Mouse (Mus musculus): ENCODE data around the gene Hbb-bt. TPM values are rescaled to one million over a fixed set of nuclear protein-coding genes. Genes with fewer than 3 reads are reported as not detected.

Hbb-bt gene
- polyA plus RNA-seq (2017; shearing (Covaris generic)): 106 TPM

GRCm38 (mm10) chr7:103813766-103814165 is at the start of gene Hbb-bt:
Gene Hbb-bt (minus strand): TSS chr7:103813996.

GRCm38 (mm10) chr7:103853090-103853489 is 39.3 kb upstream of the Hbb-bt start, which contains the start of gene Hbb-y:
Gene Hbb-y (minus strand): TSS chr7:103853216.

GRCm38 (mm10) chr7:103843034-103843433 is 29.2 kb upstream of the Hbb-bt start, which contains the start of gene Hbb-bh1:
Gene Hbb-bh1 (minus strand): TSS chr7:103843164.

GRCm38 (mm10) chr7:103840268-103840667 is 26.5 kb upstream of the Hbb-bt start, which contains the start of gene Hbb-bh2:
Gene Hbb-bh2 (minus strand): TSS chr7:103840520.

GRCm38 (mm10) chr7:103827808-103828207 is 14.0 kb upstream of the Hbb-bt start, which contains the start of gene Hbb-bs:
Gene Hbb-bs (minus strand): TSS chr7:103828096.

GRCm38 (mm10) chr7:103791721-103792120 is 22.1 kb downstream of the Hbb-bt start, which contains the start of gene Olfr67:
Gene Olfr67 (minus strand): TSS chr7:103791821.

GRCm38 (mm10) chr7:103779598-103779997 is 34.2 kb downstream of the Hbb-bt start, which contains the start of gene Olfr68:
Gene Olfr68 (minus strand): TSS chr7:103779698.

GRCm38 (mm10) chr7:103771494-103771893 is 42.3 kb downstream of the Hbb-bt start, which contains the start of gene Olfr69:
Gene Olfr69 (minus strand): TSS chr7:103771594.

Other genes with a start within 250 kb of the Hbb-bt start
- not detected for gene Olfr616, start 244.9 kb downstream of the Hbb-bt start, polyA plus RNA-seq (2017; shearing (Covaris generic))
- not detected for gene Olfr617, start 240.9 kb downstream of the Hbb-bt start, polyA plus RNA-seq (2017; shearing (Covaris generic))
- not detected for gene Olfr618, start 223.9 kb downstream of the Hbb-bt start, polyA plus RNA-seq (2017; shearing (Covaris generic))
- gene Olfr619, start 213.4 kb downstream of the Hbb-bt start, polyA plus RNA-seq (2017; shearing (Covaris generic)): not detected
- gene Olfr620, start 201.5 kb downstream of the Hbb-bt start, polyA plus RNA-seq (2017; shearing (Covaris generic)): not detected
- not detected for gene Olfr622, start 171.3 kb downstream of the Hbb-bt start, polyA plus RNA-seq (2017; shearing (Covaris generic))
- gene Olfr623, start 150.3 kb downstream of the Hbb-bt start, polyA plus RNA-seq (2017; shearing (Covaris generic)): not detected
- gene Olfr624, start 142.8 kb downstream of the Hbb-bt start, polyA plus RNA-seq (2017; shearing (Covaris generic)): not detected
- gene Olfr625-ps1, start 131.3 kb downstream of the Hbb-bt start, polyA plus RNA-seq (2017; shearing (Covaris generic)): not detected
- gene Olfr243, start 99.3 kb downstream of the Hbb-bt start, polyA plus RNA-seq (2017; shearing (Covaris generic)): not detected
- not detected for gene Olfr628, start 83.6 kb downstream of the Hbb-bt start, polyA plus RNA-seq (2017; shearing (Covaris generic))
- not detected for gene Olfr629, start 69.1 kb downstream of the Hbb-bt start, polyA plus RNA-seq (2017; shearing (Covaris generic))
- gene Olfr630, start 56.7 kb downstream of the Hbb-bt start, polyA plus RNA-seq (2017; shearing (Covaris generic)): not detected
- not detected for gene Olfr69, start 42.4 kb downstream of the Hbb-bt start, polyA plus RNA-seq (2017; shearing (Covaris generic))
- not detected for gene Olfr68, start 34.3 kb downstream of the Hbb-bt start, polyA plus RNA-seq (2017; shearing (Covaris generic))
- not detected for gene Olfr67, start 22.2 kb downstream of the Hbb-bt start, polyA plus RNA-seq (2017; shearing (Covaris generic))
- 546 TPM for gene Hbb-bs, start 14.1 kb upstream of the Hbb-bt start, polyA plus RNA-seq (2017; shearing (Covaris generic))
- gene Hbb-bh2, start 26.5 kb upstream of the Hbb-bt start, polyA plus RNA-seq (2017; shearing (Covaris generic)): not detected
- not detected for gene Hbb-bh1, start 29.2 kb upstream of the Hbb-bt start, polyA plus RNA-seq (2017; shearing (Covaris generic))
- gene Hbb-y, start 39.2 kb upstream of the Hbb-bt start, polyA plus RNA-seq (2017; shearing (Covaris generic)): not detected
- not detected for gene Olfr66, start 72.3 kb upstream of the Hbb-bt start, polyA plus RNA-seq (2017; shearing (Covaris generic))
- not detected for gene Olfr64, start 80.5 kb upstream of the Hbb-bt start, polyA plus RNA-seq (2017; shearing (Covaris generic))
- gene Olfr65, start 89.5 kb upstream of the Hbb-bt start, polyA plus RNA-seq (2017; shearing (Covaris generic)): not detected
- not detected for gene Olfr631, start 114.8 kb upstream of the Hbb-bt start, polyA plus RNA-seq (2017; shearing (Covaris generic))
- not detected for gene Olfr632, start 120.4 kb upstream of the Hbb-bt start, polyA plus RNA-seq (2017; shearing (Covaris generic))
- not detected for gene Olfr633, start 130.4 kb upstream of the Hbb-bt start, polyA plus RNA-seq (2017; shearing (Covaris generic))
- 0.04 TPM for gene Olfr635, start 157.2 kb upstream of the Hbb-bt start, polyA plus RNA-seq (2017; shearing (Covaris generic))
- not detected for gene Olfr638, start 184.8 kb upstream of the Hbb-bt start, polyA plus RNA-seq (2017; shearing (Covaris generic))
- not detected for gene Olfr639, start 203.3 kb upstream of the Hbb-bt start, polyA plus RNA-seq (2017; shearing (Covaris generic))
- gene Olfr640, start 211.6 kb upstream of the Hbb-bt start, polyA plus RNA-seq (2017; shearing (Covaris generic)): not detected
- not detected for gene Olfr641, start 221.4 kb upstream of the Hbb-bt start, polyA plus RNA-seq (2017; shearing (Covaris generic))
- not detected for gene Olfr642, start 238.7 kb upstream of the Hbb-bt start, polyA plus RNA-seq (2017; shearing (Covaris generic))
- gene 4930516K23Rik, start 247.4 kb upstream of the Hbb-bt start, polyA plus RNA-seq (2017; shearing (Covaris generic)): not detected